Mouse (Mus musculus) ovary, postnatal 10 days (tissue): Measurements from ENCODE around the gene Bri3bp.
"Not testable (repeated sequence)": the region's sequence is repeated elsewhere in the genome, so short reads cannot be mapped to it uniquely, and the experiment has no call there.

Source experiments
- DNase-seq: peaks from one replicate; pipeline ENCODE4 v3.0.0; 2022; ENCODE audit warnings: low spot score

The Bri3bp gene

GRCm38 (mm10) chr5:125409348-125410090 lies 31.8 kb upstream of the Bri3bp start:
- DNase-seq = no peak

- no peak for DNase-seq
These were observed 29.3 kb upstream of the Bri3bp start for GRCm38 (mm10) chr5:125411972-125412530.

- not testable (repeated sequence) for DNase-seq
These were observed 28.8 kb upstream of the Bri3bp start for GRCm38 (mm10) chr5:125412536-125412935.

DNA sequence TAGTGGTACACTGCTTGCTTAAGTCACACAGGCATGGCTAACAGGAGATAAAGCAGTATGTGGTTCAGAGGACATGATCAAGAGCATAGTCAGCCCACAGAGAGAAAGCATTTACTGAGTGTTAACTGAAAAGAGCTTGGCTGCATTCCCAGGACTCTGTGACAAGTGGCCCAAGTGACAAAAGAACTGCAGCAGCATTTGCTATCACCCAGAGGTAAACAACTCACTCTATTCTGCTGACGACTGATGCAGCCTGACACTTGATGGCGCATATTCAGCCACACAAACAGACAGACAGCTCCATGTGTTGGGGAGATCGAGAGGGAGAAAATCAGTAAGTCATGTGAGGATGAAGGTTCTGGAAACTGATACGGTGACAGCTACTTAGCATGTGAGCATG lies 27.6 kb upstream of the Bri3bp start:
- DNase-seq = no peak

GRCm38 (mm10) chr5:125416183-125416582 lies 25.2 kb upstream of the Bri3bp start:
- DNase-seq = no peak

GRCm38 (mm10) chr5:125418636-125419035 lies 22.7 kb upstream of the Bri3bp start:
- DNase-seq = no peak

GRCm38 (mm10) chr5:125419124-125419523 lies 22.2 kb upstream of the Bri3bp start:
- no peak for DNase-seq

- no peak for DNase-seq
These were observed 15.6 kb upstream of the Bri3bp start for GRCm38 (mm10) chr5:125425698-125426276.

DNA sequence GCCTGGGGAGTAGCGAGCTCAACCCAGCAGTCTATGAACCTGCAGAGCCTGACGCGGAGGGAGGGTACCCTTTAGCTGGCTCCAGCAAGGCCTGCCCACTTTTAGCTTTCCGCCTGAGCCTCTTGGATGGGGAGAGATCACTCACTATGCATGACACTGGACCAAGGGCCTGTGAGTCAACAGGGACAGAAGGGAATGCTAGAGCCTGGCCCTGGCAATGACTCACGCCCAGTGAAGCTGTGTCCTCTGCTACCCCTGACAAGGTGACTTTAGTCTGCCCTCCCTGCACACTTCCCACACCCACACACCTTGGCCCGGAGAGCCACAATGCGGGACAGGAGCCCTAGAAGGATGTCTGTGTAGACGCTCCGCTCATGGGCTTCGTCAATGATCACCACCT lies 15.0 kb upstream of the Bri3bp start:
- DNase-seq = no peak

- DNase-seq = not testable (repeated sequence)
These were observed 9.0 kb upstream of the Bri3bp start for GRCm38 (mm10) chr5:125432324-125432723.

DNA sequence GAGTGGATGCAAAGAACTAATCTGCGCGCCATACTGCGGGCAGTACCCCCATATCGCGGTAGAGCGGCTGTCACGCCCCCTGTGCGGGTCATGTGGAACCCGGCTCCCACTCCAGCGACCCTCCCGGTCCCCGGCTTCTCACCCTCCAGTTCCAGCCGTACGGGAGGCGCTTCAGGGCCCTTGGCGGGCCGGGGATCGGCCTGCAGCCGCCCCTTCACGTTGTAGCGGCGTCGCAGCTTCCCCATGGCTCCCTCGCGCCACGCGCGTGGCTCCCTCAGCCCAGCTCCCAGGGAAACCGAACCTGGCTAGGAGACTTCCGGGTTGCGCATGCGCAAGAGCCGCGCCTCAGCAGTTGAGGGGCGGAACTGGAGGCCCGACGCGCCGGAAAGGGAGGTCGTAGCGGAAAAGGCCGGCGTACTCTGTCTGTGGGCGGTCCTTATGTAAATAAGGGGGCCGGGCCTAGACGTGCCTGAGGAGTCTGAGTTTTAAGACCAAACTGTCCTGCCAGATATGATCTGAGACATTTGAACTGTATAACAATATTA lies 7.5 kb upstream of the Bri3bp start, which contains the start of gene Dhx37:
Gene Dhx37 (minus strand): TSS at position 329 of the 545 bp plus-strand sequence.
- DNase-seq = peak; percentile 75

GRCm38 (mm10) chr5:125434347-125434746 lies 7.0 kb upstream of the Bri3bp start:
- not testable (repeated sequence) for DNase-seq

DNA sequence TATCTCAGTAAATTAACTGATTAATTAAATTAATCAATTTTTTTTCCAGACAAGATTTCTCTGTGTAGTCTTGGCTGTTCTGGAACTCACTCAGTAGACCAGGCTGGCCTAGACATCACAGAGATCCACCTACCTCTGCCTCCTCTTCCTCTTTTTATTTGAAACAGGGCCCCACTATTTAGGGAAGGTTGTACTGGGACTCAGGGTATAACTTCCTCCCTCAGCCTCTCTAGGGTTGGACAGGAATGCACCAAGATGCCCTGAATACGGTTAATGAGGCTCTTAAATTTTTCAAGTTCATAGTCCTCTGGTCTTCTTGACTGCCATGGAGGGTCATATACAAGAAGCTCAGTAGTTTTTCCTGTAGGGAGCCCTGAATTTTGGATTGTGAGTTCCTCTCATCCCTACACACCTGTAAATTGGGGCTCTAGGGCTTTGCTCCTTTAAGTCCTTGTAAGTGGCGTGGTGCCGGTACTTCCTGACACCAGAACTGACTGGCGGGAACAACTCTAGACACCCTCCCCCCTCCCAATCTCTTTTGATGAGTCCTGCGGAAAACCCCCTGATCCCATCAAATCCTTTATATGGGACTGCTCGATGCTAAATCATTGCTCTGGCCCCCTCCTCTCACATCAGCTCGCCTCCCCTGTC lies 660 bp upstream of the Bri3bp start:
- no peak for DNase-seq

- DNase-seq = no peak
These were observed 998 bp downstream of the Bri3bp start for GRCm38 (mm10) chr5:125442136-125442995.

GRCm38 (mm10) chr5:125443335-125443734 lies 2.0 kb downstream of the Bri3bp start:
- DNase-seq = no peak

- DNase-seq = no peak
These were observed 2.5 kb downstream of the Bri3bp start for GRCm38 (mm10) chr5:125443915-125444314.

DNA sequence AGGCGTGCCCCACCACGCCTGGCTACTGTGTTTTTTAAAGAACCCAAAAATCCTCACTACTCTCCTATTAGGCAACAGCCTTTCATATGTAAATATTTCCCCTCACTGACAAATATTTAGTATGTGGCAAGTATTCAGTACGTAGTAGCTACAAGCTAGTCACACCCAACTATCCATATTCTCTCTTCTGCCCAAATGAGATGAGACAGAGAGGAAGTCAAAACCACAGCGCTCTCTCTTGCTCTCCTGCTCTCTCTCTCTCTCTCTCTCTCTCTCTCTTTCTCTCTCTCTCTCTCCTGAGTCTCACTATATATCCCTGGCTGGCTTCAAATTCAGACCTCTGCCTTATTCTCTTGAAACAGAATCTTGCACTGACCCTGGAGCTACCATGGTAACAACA lies 3.2 kb downstream of the Bri3bp start:
- no peak for DNase-seq

DNA sequence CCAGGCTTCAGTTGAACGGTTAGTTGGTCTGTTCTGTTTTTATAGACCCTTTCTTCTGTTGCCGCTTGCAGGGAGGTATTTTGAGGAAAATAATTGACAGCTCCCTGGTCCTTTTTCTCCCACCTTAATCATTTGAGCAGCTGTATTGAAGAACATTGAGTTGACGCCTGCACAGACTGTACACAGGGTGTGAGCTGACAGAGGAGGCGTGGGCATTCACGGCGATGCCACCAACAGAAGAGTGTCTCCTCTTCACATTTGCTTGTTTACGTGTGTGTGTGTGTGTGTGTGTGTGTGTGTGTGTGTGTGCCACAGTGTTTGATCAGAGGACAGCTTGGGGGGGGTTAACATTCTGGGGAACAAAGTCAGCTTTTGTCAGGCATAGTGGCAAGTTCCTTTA lies 5.0 kb downstream of the Bri3bp start:
- no peak for DNase-seq

- DNase-seq = no peak
These were observed 6.7 kb downstream of the Bri3bp start for GRCm38 (mm10) chr5:125448026-125448425.

DNA sequence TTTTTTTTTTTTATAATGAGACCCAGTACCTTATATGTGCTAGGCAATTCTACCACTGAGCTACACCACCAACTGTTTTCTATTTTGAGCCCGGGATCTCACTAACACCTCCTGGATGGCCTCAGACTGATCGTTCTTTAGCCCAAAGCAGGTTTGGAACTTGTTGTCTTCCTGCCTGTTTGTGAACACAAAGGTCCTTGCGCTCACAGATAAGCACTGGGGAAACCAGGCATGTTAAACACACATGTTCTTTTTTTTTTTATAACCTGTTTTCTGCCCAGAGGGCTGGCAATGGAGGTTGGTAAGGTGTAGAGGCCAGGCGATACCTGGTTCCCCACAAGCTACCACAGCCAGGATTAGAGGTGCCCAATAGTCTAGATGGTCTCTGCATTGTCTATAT lies 7.3 kb downstream of the Bri3bp start:
- DNase-seq = no peak

DNA sequence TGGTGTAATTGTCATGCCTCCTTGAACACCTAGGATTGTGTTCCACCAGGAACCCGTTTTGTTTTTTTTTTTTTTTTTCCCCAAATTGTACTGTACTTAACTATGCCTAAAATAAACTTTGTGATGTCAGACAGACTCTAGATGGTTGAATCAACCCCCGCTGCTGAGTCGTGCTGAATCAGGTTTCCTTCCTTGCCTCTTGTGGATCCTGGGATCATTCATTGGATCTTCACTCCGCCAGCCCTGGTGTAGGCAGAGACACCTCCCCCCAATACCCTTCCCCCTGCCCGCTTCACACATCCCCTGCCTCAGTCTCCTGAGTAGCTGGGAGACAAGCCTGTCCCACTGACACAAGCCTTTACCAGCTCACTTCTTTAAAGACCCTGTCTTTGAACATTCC lies 7.9 kb downstream of the Bri3bp start:
- DNase-seq = no peak

DNA sequence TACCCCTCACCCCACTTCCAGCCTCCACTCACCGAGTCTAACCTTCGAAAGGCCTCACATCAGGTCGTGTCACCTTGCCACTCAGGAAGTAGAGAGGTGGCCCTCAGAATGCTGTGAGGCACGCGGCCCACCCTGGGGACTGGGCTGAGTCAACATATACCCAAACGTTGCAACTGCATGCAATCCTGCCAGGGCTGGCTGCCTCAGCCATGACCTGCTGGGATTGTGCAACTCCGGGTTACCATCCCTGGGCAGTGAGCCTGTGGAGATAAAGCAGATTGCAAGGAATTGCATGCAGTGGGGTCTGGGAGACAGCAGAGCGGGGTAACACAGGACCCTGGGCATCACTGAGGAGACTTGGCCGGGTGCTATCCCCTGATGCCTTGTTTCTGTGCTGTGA lies 11.2 kb downstream of the Bri3bp start:
- DNase-seq = no peak
